Mouse (Mus musculus) embryonic facial prominence, embryonic 15.5 days (tissue): ENCODE data around the gene Anks1. TPM values are rescaled to one million over a fixed set of nuclear protein-coding genes. Genes with fewer than 3 reads are reported as not detected.

Source experiments
- ATAC-seq: fragments of 200-750 bp; cut with Nextera tagmentation; 2 replicates; pipeline ENCODE4 v1.8.0; 2017; ENCODE audit warnings: low read depth, moderate TSS enrichment; ENCODE audit not compliant: insufficient number of reproducible peaks, low FRiP score, low TSS enrichment
- H3K27ac ChIP-seq: fragments of 300-500 bp; sonication (generic); replicated peaks from 2 replicates; pipeline ENCODE4 v1.5.1; 2015; ENCODE audit warnings: mild to moderate bottlenecking, inconsistent platforms
- H3K27me3 ChIP-seq: fragments of 300-500 bp; sonication (generic); 2 replicates; pipeline ENCODE4 v1.6.1; 2015; ENCODE audit warnings: inconsistent platforms
- H3K36me3 ChIP-seq: fragments of 300-500 bp; sonication (generic); 2 replicates; pipeline ENCODE4 v1.6.1; 2015; ENCODE audit warnings: mild to moderate bottlenecking, inconsistent platforms
- H3K4me1 ChIP-seq: fragments of 300-500 bp; sonication (generic); 2 replicates; pipeline ENCODE4 v1.6.1; 2015; ENCODE audit warnings: inconsistent platforms
- H3K4me2 ChIP-seq: fragments of 300-500 bp; sonication (generic); replicated peaks from 2 replicates; pipeline ENCODE4 v1.6.1; 2015; ENCODE audit warnings: mild to moderate bottlenecking, inconsistent platforms
- H3K4me3 ChIP-seq: fragments of 300-500 bp; sonication (generic); replicated peaks from 2 replicates; pipeline ENCODE4 v1.5.1; 2015; ENCODE audit warnings: mild to moderate bottlenecking, inconsistent platforms
- H3K9ac ChIP-seq: fragments of 300-500 bp; sonication (generic); 2 replicates; pipeline ENCODE4 v1.6.1; 2015; ENCODE audit warnings: inconsistent platforms
- H3K9me3 ChIP-seq: fragments of 300-500 bp; sonication (generic); replicated peaks from 2 replicates; pipeline ENCODE4 v1.6.1; 2016; ENCODE audit warnings: inconsistent platforms
- WGBS: fragments of 180-500 bp; shearing (Covaris S2); methylation state at CpG from one replicate; pipeline ENCODE4 v1.1.7; 2015; 5-methylcytosine and 5-hydroxymethylcytosine counted together
- polyA plus RNA-seq: library from polyadenylated mRNA; unstranded; fragments of >200 nt; fragmentation: Nextera tagmentation; extraction: Ambion mirVana; gene quantifications from 2 replicates; pipeline ENCODE4 v1.2.1, GENCODE M21; 2015

Anks1 gene
- polyA plus RNA-seq, 1 experiment from 2014 or later: 15.3 TPM

DNA sequence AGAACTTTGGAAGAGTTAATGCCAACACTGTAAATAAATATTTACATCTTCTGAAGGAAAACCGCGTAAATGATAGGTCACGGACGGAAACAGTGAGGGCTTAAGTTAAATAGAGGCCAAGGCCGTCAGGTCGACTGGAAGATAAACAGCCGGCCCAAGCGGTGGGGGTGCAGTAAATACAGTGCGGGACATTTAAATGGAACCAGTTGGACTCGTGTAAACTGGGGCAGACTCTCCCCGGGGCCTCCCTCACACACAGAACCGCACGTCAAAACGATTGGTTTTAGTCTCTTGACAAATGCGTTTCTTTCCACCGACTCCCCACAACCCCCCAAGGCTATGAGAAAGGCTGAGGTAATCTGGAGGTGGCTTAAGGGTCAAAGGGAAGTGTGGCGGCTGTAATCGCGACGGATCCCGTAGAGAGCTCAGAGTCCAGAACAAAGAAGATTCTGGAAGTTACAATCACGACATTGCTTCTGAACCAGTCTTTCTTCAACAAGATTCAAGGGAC is 175.3 kb downstream of the Anks1 start:
- no peaks in the 10 kb centered on the region for H3K9me3 ChIP-seq
- no peak for ATAC-seq
- H3K36me3 ChIP-seq: no peaks in the 10 kb centered on the region
- H3K27ac ChIP-seq: 0 out of 2 replicates have a peak overlapping the region, but pooled peaks have one; percentile 17
- 0 out of 2 replicates have a peak overlapping the region, but pooled peaks have one; percentile 45 for H3K4me2 ChIP-seq
- 18% methylated on average over 22 of the region's 22 CpGs for WGBS
- no peak overlapping the region for H3K4me3 ChIP-seq
- H3K4me1 ChIP-seq: peaks cover 24% of the 10 kb centered on the region
- no peak overlapping the region for H3K9ac ChIP-seq
- no peaks in the 10 kb centered on the region for H3K27me3 ChIP-seq

DNA sequence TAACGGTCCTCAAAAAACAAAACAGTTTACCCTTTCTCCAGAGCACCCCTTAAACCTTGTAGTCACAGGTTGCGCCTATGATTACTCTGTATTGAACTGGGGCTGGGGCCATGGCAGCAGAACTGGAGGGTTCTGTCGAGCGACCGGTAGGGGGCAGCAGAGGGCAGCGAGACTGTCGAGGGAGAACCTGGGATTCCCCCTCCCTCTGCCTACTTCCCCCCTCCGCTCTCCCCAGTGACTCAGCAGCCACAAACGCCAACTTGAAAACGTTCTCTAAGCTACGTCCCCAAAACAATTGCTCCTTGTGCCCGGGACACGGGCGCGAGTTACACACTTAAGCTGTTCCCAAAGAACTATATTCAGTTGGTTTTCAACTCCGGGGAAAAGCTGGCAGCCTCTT is 175.9 kb downstream of the Anks1 start:
- Histone ChIP-seq H3K9me3 (no peaks in the 10 kb centered on the region), H3K36me3 (no peaks in the 10 kb centered on the region), H3K4me2 (peak overlapping the region; percentile 45), H3K4me1 (peaks cover 19% of the 10 kb centered on the region), H3K27ac (0 out of 2 replicates have a peak overlapping the region, but pooled peaks have one; percentile 17), H3K9ac (no peak overlapping the region), H3K4me3 (peak overlapping the region; percentile 23), H3K27me3 (no peaks in the 10 kb centered on the region)
- under 1% methylated on average over 16 of the region's 16 CpGs for WGBS
- ATAC-seq: peak; percentile 73

GRCm38 (mm10) chr17:28087430-28087829 is 178.3 kb downstream of the Anks1 start:
- no peak overlapping the region for H3K4me2 ChIP-seq
- 26% methylated on average over 5 of the region's 5 CpGs for WGBS
- ATAC-seq: no peak
- no peaks in the 10 kb centered on the region for H3K36me3 ChIP-seq
- no peak overlapping the region for H3K27ac ChIP-seq
- H3K9me3 ChIP-seq: no peaks in the 10 kb centered on the region
- H3K4me1 ChIP-seq: peaks cover 13% of the 10 kb centered on the region; the same call in 1 of the 2 replicates
- H3K9ac ChIP-seq: no peak overlapping the region
- H3K4me3 ChIP-seq: no peak overlapping the region
- H3K27me3 ChIP-seq: no peaks in the 10 kb centered on the region

DNA sequence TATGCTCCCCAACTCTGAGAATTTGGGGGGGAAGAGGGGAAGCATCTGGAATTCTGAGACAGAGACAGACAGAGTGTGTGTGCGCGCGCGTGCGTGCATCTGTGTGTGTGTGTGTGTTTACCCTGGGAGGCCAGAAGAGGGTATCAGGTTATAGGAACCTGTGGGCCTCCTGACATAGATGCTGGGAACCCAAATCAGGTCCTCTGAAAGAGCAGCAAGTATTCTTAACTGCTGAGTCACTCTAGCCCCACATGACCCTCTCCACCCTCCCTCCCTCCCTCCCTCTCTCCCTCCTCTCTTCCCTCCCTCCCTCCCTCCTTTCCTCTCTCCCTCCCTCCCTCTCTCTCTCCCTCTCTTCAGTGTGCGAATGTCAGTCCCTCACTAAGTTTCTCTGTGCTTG is 179.6 kb downstream of the Anks1 start:
- 92% methylated on average over 6 of the region's 6 CpGs for WGBS
- H3K9ac ChIP-seq: no peak overlapping the region
- H3K27me3 ChIP-seq: no peaks in the 10 kb centered on the region
- H3K36me3 ChIP-seq: no peaks in the 10 kb centered on the region
- no peaks in the 10 kb centered on the region for H3K9me3 ChIP-seq
- H3K4me3 ChIP-seq: no peak overlapping the region
- H3K4me2 ChIP-seq: no peak overlapping the region
- no peak for ATAC-seq
- H3K27ac ChIP-seq: no peak overlapping the region
- peaks cover 13% of the 10 kb centered on the region; the same call in 1 of the 2 replicates for H3K4me1 ChIP-seq

DNA sequence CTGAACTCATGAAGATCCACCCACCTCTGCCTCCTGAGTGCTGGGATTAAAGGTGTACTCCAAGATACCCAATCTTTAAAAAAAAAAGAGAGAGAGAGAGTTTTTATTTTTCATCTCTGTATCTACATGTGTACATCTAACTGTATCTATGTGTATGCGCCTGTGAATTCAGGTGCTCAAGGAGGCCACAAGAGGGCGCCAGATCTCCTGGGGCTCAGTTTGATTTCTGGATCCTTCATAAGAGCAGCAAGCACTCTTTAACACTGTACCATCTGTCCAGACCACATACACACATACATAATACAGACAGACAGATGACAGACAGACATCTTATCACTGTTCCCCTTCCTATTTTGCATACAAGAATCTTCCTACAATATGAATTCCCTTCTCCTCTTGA is 183.2 kb downstream of the Anks1 start:
- Histone ChIP-seq H3K9ac (no peak overlapping the region), H3K27ac (no peak overlapping the region), H3K9me3 (no peaks in the 10 kb centered on the region), H3K36me3 (no peaks in the 10 kb centered on the region), H3K4me3 (no peak overlapping the region), H3K4me1 (peaks cover 10% of the 10 kb centered on the region), H3K4me2 (no peak overlapping the region), H3K27me3 (no peaks in the 10 kb centered on the region)
- 89% methylated on average over 2 of the region's 2 CpGs for WGBS
- ATAC-seq: no peak

DNA sequence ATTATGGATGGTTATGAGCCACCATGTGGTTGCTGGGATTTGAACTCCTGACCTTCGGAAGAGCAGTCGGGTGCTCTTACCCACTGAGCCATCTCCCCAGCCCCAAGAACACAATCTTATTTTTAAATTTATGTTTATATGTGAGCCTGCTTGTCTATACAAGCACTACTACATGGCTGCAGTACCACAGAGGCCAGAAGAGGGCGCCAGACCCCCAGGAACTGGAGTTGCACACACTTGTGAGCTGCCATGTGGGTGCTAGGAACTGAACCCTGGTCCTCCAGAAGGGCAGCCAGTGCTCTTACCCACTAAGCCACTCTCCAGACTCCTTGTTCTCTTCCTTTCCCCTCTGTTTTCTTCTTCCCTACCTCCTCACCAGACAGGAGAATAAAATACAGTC is 184.7 kb downstream of the Anks1 start:
- Histone ChIP-seq H3K27ac (no peak overlapping the region), H3K9me3 (no peaks in the 10 kb centered on the region), H3K4me2 (no peak overlapping the region), H3K4me1 (peaks cover 19% of the 10 kb centered on the region), H3K9ac (no peak overlapping the region), H3K36me3 (no peaks in the 10 kb centered on the region), H3K27me3 (no peaks in the 10 kb centered on the region), H3K4me3 (no peak overlapping the region)
- ATAC-seq: no peak
- WGBS: 83% methylated on average over 3 of the region's 3 CpGs

DNA sequence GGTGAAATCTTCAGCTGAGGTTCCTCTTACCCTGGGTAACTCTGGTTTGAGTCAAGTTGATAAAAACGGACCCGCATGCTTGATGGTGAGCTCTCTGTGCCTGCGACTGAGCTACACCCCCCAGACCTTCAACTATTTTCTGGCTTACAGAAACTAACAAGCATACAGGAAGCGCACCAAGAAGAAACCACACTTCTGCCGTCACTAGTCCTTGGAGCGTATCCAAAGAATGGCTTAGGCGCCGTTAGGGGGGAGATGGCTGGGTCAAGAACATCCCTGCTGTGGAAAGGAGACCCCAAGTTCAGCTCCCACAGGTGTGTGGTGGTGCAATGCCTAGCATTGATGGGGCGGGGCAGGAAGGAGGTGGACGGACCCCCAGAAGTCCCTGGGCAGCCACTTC is 187.3 kb downstream of the Anks1 start:
- Histone ChIP-seq H3K4me3 (no peak overlapping the region), H3K27ac (no peak overlapping the region)
- WGBS: 63% methylated on average over 10 of the region's 10 CpGs

GRCm38 (mm10) chr17:28097308-28097707 is 188.2 kb downstream of the Anks1 start:
- ATAC-seq: no peak
- no peaks in the 10 kb centered on the region for H3K9me3 ChIP-seq
- H3K4me1 ChIP-seq: peaks cover 34% of the 10 kb centered on the region
- H3K9ac ChIP-seq: no peak overlapping the region
- no peaks in the 10 kb centered on the region for H3K36me3 ChIP-seq
- no peaks in the 10 kb centered on the region for H3K27me3 ChIP-seq
- 85% methylated on average over 13 of the region's 13 CpGs for WGBS
- H3K27ac ChIP-seq: no peak overlapping the region
- no peak overlapping the region for H3K4me3 ChIP-seq
- H3K4me2 ChIP-seq: no peak overlapping the region

More for the DNA sequence above, 187.3 kb downstream of the Anks1 start:
- Histone ChIP-seq H3K9me3 (no peaks in the 10 kb centered on the region), H3K27me3 (no peaks in the 10 kb centered on the region), H3K36me3 (no peaks in the 10 kb centered on the region), H3K9ac (no peak overlapping the region), H3K4me1 (peaks cover 26% of the 10 kb centered on the region), H3K4me2 (no peak overlapping the region)
- ATAC-seq: no peak

DNA sequence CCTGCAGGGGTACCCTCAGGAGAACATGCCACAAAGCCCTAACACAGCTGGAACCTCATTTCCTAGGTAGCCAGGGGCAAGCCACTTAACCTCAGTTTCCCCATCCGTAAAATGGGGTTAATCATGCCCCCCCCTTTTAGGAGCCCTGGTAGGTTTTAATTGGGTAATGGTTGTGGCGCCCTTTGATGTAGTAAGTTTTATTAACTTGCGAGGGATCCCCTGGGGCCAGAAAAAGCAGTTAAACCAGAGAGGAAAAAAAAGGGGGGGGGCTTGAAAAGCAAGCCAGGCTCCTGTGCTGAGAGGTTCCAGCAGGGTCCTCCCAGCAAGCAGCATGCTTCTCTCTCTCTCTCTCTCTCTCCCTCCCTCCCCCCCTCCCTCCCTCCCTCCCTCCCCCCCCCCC is 190.0 kb downstream of the Anks1 start:
- H3K9me3 ChIP-seq: no peaks in the 10 kb centered on the region
- WGBS: 29% methylated on average over 3 of the region's 3 CpGs
- no peak overlapping the region for H3K4me3 ChIP-seq
- H3K9ac ChIP-seq: no peak overlapping the region
- no peaks in the 10 kb centered on the region for H3K36me3 ChIP-seq
- H3K27ac ChIP-seq: no peak overlapping the region
- no peak overlapping the region for H3K4me2 ChIP-seq
- no peaks in the 10 kb centered on the region for H3K27me3 ChIP-seq
- ATAC-seq: no peak
- peaks cover 34% of the 10 kb centered on the region for H3K4me1 ChIP-seq

- Histone ChIP-seq H3K27ac (no peak overlapping the region), H3K9ac (no peak overlapping the region), H3K36me3 (no peaks in the 10 kb centered on the region), H3K4me1 (peaks cover 34% of the 10 kb centered on the region), H3K4me3 (no peak overlapping the region), H3K9me3 (no peaks in the 10 kb centered on the region), H3K27me3 (no peaks in the 10 kb centered on the region), H3K4me2 (no peak overlapping the region)
- ATAC-seq: no peak
- WGBS: 83% methylated on average over 1 of the region's 1 CpGs
Observed at GRCm38 (mm10) chr17:28100669-28101068, 191.6 kb downstream of the Anks1 start.

DNA sequence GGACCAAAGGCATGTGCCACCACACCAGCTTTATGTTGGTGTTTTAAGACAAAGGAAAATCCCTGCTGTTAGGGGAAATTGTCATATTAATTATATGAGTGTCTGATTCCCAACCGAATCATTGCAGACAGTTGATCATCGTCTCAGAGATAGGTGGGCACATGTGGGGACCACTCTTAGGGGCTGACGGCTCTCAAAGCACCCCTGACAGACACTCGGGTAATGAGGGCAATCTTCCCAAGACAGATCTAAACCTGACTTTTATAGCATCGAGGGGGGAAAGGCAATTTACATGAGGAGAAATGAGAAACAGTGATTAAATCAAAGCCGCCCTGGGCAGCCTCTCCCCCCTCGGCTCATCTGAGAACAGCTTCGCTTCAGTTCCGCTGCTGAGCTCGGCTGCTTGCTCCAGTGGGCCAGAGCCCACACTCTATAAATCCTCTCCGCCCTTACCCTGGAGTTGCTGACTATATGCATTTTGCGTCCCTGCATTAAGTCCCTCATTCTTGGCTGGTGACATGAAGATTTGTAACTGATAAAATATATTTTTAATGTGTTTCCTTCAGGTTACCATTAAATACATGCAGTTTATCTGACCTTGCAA is 192.3 kb downstream of the Anks1 start:
- no peaks in the 10 kb centered on the region for H3K9me3 ChIP-seq
- no peak overlapping the region for H3K4me2 ChIP-seq
- WGBS: 27% methylated on average over 12 of the region's 12 CpGs
- ATAC-seq: no peak
- peaks cover 32% of the 10 kb centered on the region for H3K4me1 ChIP-seq
- no peaks in the 10 kb centered on the region for H3K27me3 ChIP-seq
- H3K36me3 ChIP-seq: no peaks in the 10 kb centered on the region
- H3K27ac ChIP-seq: no peak overlapping the region
- H3K9ac ChIP-seq: no peak overlapping the region
- H3K4me3 ChIP-seq: no peak overlapping the region

DNA sequence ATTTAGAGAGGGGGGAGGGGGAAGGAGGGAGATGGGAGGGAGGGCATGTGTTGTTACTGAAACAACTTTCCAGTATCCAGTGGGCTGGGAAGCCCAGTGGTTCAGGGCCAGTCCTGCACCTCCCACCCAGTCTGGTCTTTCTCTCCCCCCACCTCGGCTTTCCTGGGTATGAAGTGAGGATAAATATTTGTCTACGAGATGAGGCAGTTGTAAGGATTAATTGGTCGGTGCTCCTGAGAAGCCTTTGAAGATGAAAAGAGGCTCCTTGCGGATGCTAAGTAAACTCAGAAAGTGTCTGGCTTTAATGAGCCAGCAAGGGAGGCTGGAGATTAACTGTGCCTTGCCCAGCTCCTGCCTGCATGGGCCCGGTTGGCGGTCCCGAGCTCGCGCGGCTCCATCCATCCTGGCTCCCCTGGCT is 192.8 kb downstream of the Anks1 start:
- H3K4me3 ChIP-seq: no peak overlapping the region
- H3K4me1 ChIP-seq: peaks cover 27% of the 10 kb centered on the region
- no peaks in the 10 kb centered on the region for H3K36me3 ChIP-seq
- H3K27me3 ChIP-seq: no peaks in the 10 kb centered on the region
- H3K27ac ChIP-seq: no peak overlapping the region
- no peak overlapping the region for H3K9ac ChIP-seq
- WGBS: 29% methylated on average over 10 of the region's 10 CpGs
- no peak for ATAC-seq
- no peak overlapping the region for H3K4me2 ChIP-seq
- H3K9me3 ChIP-seq: no peaks in the 10 kb centered on the region
